Mouse (Mus musculus): ENCODE measurements around the gene Fgf22. TPM values are rescaled to one million over a fixed set of nuclear protein-coding genes. Genes with fewer than 3 reads are reported as not detected.

Fgf22 gene
- not detected in 2 replicates for polyA plus RNA-seq (2012; rRNA removed)

GRCm38 (mm10) chr10:79754856-79755516 lies at the start of gene Fgf22:
TSS of gene Fgf22 (plus strand) at chr10:79755076.
- no peak for DNase-seq (ENCODE audit: low read depth)

- DNase-seq (ENCODE audit: low read depth) = no peak
Observed at GRCm38 (mm10) chr10:79705951-79706350, 48.9 kb upstream of the Fgf22 start.

DNA sequence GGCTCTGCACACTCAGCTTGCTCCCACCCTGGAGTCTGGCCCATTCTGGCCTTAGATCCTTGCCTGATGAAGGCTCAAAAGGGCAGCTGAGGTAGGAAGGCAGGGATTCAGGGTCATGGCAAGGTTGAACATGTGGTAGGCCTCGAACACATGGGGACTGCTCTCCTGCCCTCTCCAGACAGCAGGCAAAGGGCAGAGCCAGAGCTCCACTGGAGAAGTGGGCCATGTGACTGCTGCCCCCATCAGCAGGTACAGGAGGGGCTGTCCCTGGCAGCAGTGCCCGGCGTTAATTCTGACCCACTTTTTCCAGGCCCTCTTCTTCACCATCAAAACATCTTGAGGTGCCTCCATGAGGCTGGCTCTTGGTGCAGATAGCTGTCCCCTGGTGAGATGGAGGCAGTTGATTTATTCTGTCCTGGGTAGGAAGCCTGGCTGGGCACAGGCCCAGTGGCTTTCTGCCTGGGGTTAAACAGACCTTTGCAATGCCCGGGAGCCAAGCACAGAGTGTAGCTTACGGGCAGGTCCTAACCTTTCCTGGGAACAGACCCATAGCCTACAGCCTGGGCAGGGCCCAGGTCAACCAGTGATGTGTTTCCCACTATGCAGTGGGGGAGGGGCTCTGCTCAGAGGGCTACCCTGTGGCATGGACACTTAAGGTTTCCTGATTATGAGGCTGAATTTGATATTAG lies 48.3 kb upstream of the Fgf22 start:
- no peak for DNase-seq (ENCODE audit: low read depth)

DNA sequence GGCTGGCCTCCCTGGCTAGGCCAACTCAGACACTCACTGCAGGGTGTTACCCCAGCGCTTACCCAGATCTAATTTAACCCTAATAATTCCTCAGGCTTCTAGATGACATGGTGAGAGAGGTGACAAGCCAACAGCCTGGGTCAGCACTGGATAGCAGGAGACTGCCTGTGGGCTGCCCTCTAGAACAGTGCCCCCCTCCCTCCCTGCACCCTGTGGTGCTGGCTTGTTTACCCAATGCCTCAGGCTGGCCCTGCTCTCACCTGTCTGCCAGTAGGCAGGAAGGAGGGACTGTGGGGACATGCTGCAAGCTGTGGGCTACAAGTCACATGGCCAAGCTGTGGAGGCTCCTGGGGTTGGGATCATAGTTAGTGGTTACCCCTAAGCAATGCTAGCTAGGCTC lies 47.7 kb upstream of the Fgf22 start:
- DNase-seq (ENCODE audit: low read depth) = no peak

DNA sequence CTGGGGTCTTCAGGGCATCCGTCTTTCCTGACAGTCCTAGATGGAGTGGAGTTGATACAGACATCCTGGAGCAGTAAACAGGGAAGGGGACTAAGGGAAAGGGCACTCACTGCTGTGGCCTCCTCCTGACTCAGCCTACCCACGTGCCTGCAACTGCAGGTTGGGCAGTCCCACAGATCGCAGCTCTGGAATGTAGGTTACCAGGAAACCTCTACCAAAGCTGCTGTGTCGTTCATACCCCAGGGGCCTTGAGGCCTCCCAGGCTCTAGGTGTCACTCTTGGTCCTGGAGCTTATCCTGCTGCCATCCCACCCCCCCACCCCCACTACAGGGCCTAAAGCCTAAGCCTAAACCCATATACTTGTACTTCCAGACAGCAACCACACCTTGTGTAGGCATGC lies 47.1 kb upstream of the Fgf22 start:
- DNase-seq (ENCODE audit: low read depth) = no peak

GRCm38 (mm10) chr10:79708668-79709067 lies 46.2 kb upstream of the Fgf22 start:
- no peak for DNase-seq (ENCODE audit: low read depth)

- DNase-seq (ENCODE audit: low read depth) = no peak
Observed at GRCm38 (mm10) chr10:79709307-79709706, 45.6 kb upstream of the Fgf22 start.

- no peak for DNase-seq (ENCODE audit: low read depth)
Observed at GRCm38 (mm10) chr10:79712029-79712428, 42.8 kb upstream of the Fgf22 start.

- no peak for DNase-seq (ENCODE audit: low read depth)
Observed at GRCm38 (mm10) chr10:79712499-79713126, 42.3 kb upstream of the Fgf22 start.

- no peak for DNase-seq (ENCODE audit: low read depth)
Observed at GRCm38 (mm10) chr10:79713163-79713562, 41.7 kb upstream of the Fgf22 start.

GRCm38 (mm10) chr10:79714996-79715395 lies 39.9 kb upstream of the Fgf22 start:
- DNase-seq (ENCODE audit: low read depth) = no peak

DNA sequence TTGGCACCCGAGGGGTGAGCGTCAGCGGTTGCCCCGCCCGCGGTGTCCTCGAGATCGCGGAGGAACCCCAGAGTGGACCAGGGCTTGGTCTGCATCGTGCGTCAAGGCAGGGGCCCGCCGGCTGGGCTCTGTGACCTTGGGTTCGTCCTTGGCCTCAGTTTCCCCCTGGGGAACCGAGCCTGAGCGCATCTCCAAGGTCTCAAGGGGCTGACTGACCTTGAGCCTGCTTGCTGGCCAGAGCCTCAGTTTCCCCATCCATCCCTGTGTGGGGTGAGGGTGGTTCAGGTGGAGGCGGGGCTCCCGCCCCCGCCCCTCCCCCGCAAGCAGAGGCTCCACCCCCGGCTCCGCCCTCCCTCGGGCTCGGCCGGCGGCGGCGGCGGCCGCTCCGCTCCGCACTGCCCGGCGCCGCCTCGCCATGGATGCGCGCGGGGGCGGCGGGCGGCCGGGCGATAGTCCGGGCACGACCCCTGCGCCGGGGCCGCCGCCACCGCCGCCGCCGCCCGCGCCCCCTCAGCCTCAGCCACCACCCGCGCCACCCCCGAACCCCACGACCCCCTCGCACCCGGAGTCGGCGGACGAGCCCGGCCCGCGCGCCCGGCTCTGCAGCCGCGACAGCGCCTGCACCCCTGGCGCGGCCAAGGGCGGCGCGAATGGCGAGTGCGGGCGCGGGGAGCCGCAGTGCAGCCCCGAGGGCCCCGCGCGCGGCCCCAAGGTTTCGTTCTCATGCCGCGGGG lies 38.5 kb upstream of the Fgf22 start, which contains the start of gene Hcn2:
Gene Hcn2 (plus strand): TSS at position 381 of the 734 bp plus-strand sequence.
- no peak for DNase-seq (ENCODE audit: low read depth)

DNA sequence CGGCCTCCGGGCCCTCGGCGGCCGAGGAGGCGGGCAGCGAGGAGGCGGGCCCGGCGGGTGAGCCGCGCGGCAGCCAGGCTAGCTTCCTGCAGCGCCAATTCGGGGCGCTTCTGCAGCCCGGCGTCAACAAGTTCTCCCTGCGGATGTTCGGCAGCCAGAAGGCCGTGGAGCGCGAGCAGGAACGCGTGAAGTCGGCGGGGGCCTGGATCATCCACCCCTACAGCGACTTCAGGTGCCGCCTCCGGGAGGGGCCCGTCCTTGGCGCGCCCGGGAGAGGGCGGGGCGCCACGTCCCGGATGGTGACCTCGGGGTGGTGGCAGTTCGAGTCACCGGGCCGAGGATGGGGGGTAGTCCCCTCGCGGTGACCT lies 37.9 kb upstream of the Fgf22 start:
- no peak for DNase-seq (ENCODE audit: low read depth)

DNA sequence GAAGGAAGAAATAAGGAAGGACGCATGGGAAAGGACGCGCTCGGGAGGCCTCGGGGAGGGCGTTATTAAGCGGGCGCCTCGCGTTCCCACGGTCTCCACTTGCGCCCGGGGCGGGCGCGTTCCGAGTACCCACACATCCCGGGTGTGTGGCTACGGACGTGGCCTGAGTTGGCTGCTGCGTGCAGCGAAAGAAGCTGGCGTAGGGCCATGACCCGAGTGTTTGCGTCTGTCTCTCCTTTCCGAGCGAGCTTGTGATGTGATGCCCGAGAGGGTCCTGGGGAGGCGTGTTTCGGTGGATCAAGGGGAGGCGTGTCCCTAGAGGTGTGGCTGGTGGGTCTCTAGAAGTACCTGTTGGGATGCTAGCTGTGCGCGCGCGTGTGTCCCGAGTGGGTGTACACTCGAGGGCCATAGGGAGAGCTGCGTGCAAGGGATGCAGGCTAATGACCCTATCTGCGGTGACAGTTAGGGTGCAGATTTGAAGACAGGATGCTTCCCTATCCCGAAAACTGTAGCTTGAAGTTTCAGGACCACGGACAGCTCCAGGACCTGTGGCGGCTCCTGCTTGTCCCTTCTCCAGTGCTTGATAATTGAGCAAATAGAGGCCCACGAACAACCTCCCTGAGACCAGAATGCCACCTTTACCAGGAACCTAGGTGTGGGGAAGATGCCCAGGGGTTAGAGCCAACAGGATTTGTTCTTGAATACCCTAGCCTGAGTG lies 37.1 kb upstream of the Fgf22 start:
- no peak for DNase-seq (ENCODE audit: low read depth)

GRCm38 (mm10) chr10:79721089-79721488 lies 33.8 kb upstream of the Fgf22 start:
- no peak for DNase-seq (ENCODE audit: low read depth)

- no peak for DNase-seq (ENCODE audit: low read depth)
Observed at GRCm38 (mm10) chr10:79723047-79723446, 31.8 kb upstream of the Fgf22 start.

DNA sequence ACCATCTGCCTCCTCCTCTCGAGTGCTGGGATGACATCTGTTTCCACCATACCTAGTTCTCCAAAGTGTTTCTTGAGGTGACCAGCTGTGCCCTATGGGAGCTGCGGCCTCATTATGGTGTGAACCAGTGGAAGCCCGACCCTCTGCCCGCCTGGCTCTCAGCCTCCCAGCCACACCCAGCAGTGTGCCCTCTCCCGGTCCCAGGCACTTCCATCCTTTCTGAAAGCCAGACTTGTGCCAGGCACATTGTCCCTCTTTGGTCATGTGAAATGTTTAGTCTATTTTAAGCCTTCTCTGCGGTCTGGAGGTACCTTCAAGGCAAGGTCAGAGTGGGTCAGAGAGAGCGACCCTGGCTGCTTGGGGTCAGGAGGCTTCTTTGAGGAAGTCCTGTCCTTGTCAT lies 31.2 kb upstream of the Fgf22 start:
- no peak for DNase-seq (ENCODE audit: low read depth)

DNA sequence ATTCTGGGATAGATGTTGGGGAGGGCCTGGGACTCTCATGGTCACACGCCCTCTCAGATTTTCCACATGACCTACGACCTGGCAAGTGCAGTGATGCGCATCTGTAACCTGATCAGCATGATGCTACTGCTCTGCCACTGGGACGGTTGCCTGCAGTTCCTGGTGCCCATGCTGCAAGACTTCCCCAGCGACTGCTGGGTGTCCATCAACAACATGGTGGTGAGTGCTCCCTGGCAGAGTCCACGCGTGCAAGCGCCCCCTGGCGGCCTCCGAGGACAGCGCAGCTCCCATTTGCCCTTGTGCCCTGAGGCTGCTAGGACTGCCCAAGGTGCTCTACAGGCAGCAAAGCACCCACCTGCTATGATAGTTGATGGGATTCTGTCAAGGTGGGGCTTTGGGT lies 28.8 kb upstream of the Fgf22 start:
- DNase-seq (ENCODE audit: low read depth) = no peak

DNA sequence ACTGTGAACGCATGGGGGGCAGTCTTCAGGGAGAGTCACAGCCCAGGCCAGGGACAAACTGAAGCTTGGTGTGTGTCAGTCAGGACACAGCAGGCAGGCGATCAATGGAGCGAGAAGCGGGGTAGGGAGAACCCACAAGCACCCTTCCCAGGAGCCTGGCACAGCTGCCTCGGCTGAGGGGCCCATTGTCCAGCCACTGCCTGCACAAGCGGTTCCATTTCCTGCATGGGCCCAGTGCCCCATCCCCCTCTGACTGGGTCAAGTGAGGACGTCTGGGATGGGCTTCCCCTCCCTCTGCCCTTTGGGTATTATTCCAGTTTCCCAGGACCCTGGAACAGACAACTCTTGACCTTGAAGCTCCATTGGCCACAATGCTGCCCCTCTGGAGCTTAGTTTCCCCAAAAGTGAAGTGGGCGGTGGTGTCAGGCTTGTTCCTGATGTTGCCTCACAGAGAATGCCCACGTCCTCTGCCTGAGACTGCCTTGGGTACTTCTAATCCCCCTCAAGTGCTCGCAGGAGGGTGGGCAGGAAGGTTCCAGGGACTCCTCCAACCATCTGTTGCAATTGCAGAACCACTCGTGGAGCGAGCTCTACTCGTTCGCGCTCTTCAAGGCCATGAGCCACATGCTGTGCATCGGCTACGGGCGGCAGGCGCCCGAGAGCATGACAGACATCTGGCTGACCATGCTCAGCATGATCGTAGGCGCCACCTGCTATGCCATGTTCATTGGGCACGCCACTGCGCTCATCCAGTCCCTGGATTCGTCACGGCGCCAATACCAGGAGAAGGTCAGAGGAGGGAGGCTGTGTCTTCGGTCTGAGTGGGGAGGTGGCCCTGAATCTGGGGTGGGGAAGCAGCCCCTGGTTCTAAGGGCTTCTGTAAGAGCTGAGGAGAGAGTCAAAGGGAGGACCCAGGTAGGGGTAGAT lies 26.3 kb upstream of the Fgf22 start:
- no peak for DNase-seq (ENCODE audit: low read depth)

DNA sequence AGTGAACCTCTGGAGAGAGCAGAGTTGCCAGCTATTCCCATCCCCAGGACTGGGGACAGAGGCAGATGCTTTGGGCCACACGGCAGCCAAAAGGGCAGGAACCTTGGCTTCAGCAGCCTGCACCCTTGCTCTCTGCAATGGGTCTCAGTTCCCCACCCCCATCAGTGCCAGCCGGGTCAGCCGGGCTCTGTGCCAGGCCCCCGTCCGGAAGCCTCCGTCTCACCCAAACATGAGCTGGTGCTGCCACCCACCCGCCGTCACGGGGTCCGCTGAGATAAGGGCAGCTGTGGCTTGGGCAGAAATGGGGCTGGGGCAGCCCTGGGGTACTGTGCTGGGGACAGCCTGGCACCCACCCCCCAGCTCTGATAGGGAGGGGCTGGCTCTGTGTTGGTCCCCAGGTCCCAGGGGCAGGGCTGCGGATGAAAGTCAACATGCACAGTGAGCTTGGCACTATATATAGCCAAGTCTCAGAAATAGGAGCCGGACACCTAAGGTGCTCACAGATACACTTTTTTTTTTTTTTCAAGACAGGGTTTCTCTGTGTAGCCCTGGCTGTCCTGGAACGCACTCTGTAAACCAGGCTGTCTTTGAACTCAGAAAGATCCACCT lies 25.4 kb upstream of the Fgf22 start:
- DNase-seq (ENCODE audit: low read depth) = no peak

Measured in gonadal fat pad, adult 2 months (tissue).